Mouse (Mus musculus) heart, adult 8-10 months (tissue): ENCODE data around the gene Pcp4. TPM values are rescaled to one million over a fixed set of nuclear protein-coding genes. Genes with fewer than 3 reads are reported as not detected.

Experiments
- DNase-seq: peaks from one replicate; pipeline ENCODE4 v3.0.0; 2022; ENCODE audit warnings: low spot score
- total RNA-seq, 4 experiments: library from RNA; stranded (reverse); gene quantifications; 2 replicates each; pipeline ENCODE4 v1.2.4; 2022

Gene Pcp4
- total RNA-seq, 4 experiments from 2014 or later = 0.97 to 1.9 (median 1.5) TPM

DNA sequence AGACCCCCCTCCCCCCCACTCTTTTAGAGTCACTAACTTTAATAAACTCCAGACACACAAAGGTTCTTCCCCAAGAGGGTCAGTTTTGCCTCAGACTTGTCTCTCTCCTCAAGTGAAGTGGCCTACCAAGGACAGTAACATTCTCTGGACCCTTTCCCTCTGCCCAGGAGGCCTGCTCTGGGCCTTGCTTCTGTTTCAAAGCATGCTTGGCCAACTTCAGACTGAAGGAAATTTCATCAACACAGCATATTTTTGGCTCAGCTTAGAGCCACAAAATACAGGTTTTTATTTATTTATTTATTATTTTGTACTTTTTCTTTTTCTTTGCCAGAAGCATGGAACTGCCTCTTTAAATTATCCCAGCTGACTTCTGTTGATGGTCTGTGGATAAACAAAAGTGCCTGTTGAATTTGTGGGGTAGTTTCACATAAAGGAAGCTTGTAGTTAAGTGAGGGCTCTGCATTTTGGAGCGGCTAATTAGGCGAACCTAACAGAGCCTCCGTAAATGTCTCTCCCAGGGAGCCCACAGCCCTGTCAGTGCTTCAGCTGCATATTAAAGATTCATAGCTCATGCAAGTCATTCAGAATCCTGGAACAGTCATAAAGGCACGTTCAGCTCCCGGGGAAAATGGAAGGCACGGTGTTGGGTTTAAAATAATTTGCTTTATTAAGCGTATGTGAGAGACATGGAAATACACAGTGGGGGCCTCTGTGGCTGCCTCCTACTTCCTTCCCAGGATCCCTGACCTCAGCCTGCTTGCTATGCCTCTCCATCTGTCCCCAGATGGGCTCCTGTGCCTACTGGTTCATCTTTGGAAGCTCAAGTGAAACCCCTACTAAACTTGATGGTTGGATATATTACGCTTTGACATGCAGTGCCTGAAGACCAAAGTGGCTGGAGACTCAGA is 96.2 kb downstream of the Pcp4 start:
- no peak for DNase-seq

DNA sequence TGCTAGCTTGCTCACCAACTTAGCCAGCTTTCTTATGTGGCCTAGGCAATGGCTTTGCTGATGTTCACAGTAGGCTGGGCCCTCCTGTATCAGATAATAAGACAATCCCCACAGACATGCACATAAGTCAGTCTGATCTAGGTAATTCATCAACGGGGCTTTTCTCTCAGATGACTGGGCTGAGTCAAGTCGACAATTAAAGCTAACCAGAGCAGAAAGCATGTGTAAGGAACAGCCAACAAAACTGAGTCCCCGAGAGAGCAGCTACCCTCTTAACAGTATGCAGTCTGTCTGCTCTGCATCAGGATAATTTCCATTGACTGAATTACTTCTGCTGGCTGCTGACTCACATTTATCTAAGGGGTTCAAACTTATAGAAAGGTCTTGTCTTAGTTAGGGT is 100.0 kb downstream of the Pcp4 start:
- DNase-seq = no peak

Other genes with a start within 250 kb of the Pcp4 start
- not detected for gene B3galt5, start 231.8 kb upstream of the Pcp4 start, total RNA-seq
- gene Itgb2l, start 24.0 kb upstream of the Pcp4 start, total RNA-seq = under 1 TPM in 1 of 4 experiments, not detected in 3; 0.09 TPM